Mouse (Mus musculus) CH12.LX (cell line): ENCODE results near the gene Ghr. TPM values are rescaled to one million over a fixed set of nuclear protein-coding genes. Genes with fewer than 3 reads are reported as not detected.

Experiments
- DNase-seq: peaks from one replicate; pipeline ENCODE4 v3.0.0-alpha.2; 2013; ENCODE audit errors: extremely low read depth
- H3K27ac ChIP-seq: 2 replicates; pipeline ENCODE4 v1.5.1; 2012; ENCODE audit warnings: low read depth, mild to moderate bottlenecking, control low read depth, moderate library complexity; ENCODE audit not compliant: insufficient read depth
- H3K27me3 ChIP-seq: replicated peaks from 2 replicates; pipeline ENCODE3; 2012; ENCODE audit warnings: inconsistent platforms
- H3K36me3 ChIP-seq, 2 experiments: replicated peaks in 1 of 2; 2 replicates each; pipeline versions ENCODE3 to v1.6.1; 2012; ENCODE audit warnings: inconsistent platforms in 1 of 2, low read length in 1 of 2, mild to moderate bottlenecking in 1 of 2, mixed read lengths in 1 of 2, moderate library complexity in 1 of 2; ENCODE audit not compliant: control insufficient read depth in 1 of 2, insufficient read depth in 1 of 2
- H3K4me1 ChIP-seq, 2 experiments: 2 replicates each; pipeline ENCODE4 v1.6.1; 2012; ENCODE audit warnings: inconsistent platforms in 1 of 2, moderate library complexity in 1 of 2; ENCODE audit not compliant: insufficient read depth in 2 of 2, control insufficient read depth in 1 of 2
- H3K4me2 ChIP-seq: 2 replicates; pipeline ENCODE4 v1.6.1; 2012; ENCODE audit warnings: low read depth, mild to moderate bottlenecking, control low read depth; ENCODE audit not compliant: poor library complexity, insufficient read depth, severe bottlenecking
- H3K4me3 ChIP-seq, 3 experiments: fragments of 150-350 bp in 1 of 3; sonication (generic) in 1 of 3; replicated peaks in 1 of 3; 2 replicates each; pipeline versions ENCODE3 to v1.5.1; 2011 to 2012; ENCODE audit warnings: low read depth in 2 of 3, low read length in 2 of 3, mild to moderate bottlenecking in 2 of 3, moderate library complexity in 2 of 3, control low read depth in 1 of 3, improper control_type of control experiment in 1 of 3, inconsistent platforms in 1 of 3, mixed read lengths in 1 of 3; ENCODE audit not compliant: poor library complexity in 1 of 3
- H3K79me2 ChIP-seq: replicated peaks from 2 replicates; pipeline ENCODE4 v1.6.1; 2012; ENCODE audit warnings: mild to moderate bottlenecking, moderate library complexity; ENCODE audit not compliant: control insufficient read depth, poor library complexity, insufficient read depth, severe bottlenecking; ENCODE audit errors: extremely low read depth
- H3K9ac ChIP-seq: 2 replicates; pipeline ENCODE4 v1.6.1; 2012; ENCODE audit warnings: low read depth, mild to moderate bottlenecking, control low read depth, moderate library complexity; ENCODE audit not compliant: insufficient read depth
- H3K9me3 ChIP-seq: replicated peaks from 2 replicates; pipeline ENCODE3; 2012; ENCODE audit warnings: low read length, inconsistent platforms, mixed read lengths
- CHD1 ChIP-seq: IDR thresholded peaks from 2 replicates; pipeline ENCODE4 v1.6.1; 2012; ENCODE audit warnings: low read depth, low read length, improper control_type of control experiment, inconsistent platforms
- CHD2 ChIP-seq: IDR thresholded peaks from 2 replicates; pipeline ENCODE4 v1.6.1; 2011; ENCODE audit warnings: low read length, improper control_type of control experiment
- ELF1 ChIP-seq: IDR thresholded peaks from 2 replicates; pipeline ENCODE4 v1.6.1; 2014; ENCODE audit warnings: low read depth, mild to moderate bottlenecking, inconsistent platforms, low read length, improper control_type of control experiment
- EP300 ChIP-seq: IDR thresholded peaks from 2 replicates; pipeline ENCODE4 v1.6.1; 2011; ENCODE audit warnings: low read length, improper control_type of control experiment
- ETS1 ChIP-seq: conservative IDR thresholded peaks from 2 replicates; pipeline ENCODE4 v1.6.1; 2012; ENCODE audit warnings: low read depth, mild to moderate bottlenecking, inconsistent platforms, low read length, improper control_type of control experiment, moderate library complexity
- HCFC1 ChIP-seq: IDR thresholded peaks from 2 replicates; pipeline ENCODE4 v1.6.1; 2012; ENCODE audit warnings: low read depth, mild to moderate bottlenecking, inconsistent platforms, low read length, improper control_type of control experiment
- IRF4 ChIP-seq: IDR thresholded peaks from 2 replicates; pipeline ENCODE4 v1.6.1; 2014; ENCODE audit warnings: low read depth, mild to moderate bottlenecking, inconsistent platforms, low read length, improper control_type of control experiment
- JUN ChIP-seq: IDR thresholded peaks from 2 replicates; pipeline ENCODE4 v1.6.1; 2011; ENCODE audit warnings: low read depth, mild to moderate bottlenecking, low read length, improper control_type of control experiment, moderate library complexity; ENCODE audit not compliant: insufficient read depth
- MAFK ChIP-seq: IDR thresholded peaks from 2 replicates; pipeline ENCODE4 v1.6.1; 2011; ENCODE audit warnings: low read length, improper control_type of control experiment; ENCODE audit not compliant: insufficient replicate concordance
- MAX ChIP-seq: IDR thresholded peaks from 2 replicates; pipeline ENCODE4 v1.6.1; 2011; ENCODE audit warnings: low read length, improper control_type of control experiment
- MEF2A ChIP-seq: IDR thresholded peaks from 2 replicates; pipeline ENCODE4 v1.6.1; 2014; ENCODE audit warnings: low read depth, mild to moderate bottlenecking, inconsistent platforms, low read length, improper control_type of control experiment, borderline replicate concordance
- MXI1 ChIP-seq: IDR thresholded peaks from 2 replicates; pipeline ENCODE4 v1.6.1; 2011; ENCODE audit warnings: mild to moderate bottlenecking, low read depth, low read length, improper control_type of control experiment
- NELFE ChIP-seq: IDR thresholded peaks from 2 replicates; pipeline ENCODE4 v1.6.1; 2011; ENCODE audit warnings: low read depth, low read length, improper control_type of control experiment
- NRF1 ChIP-seq: IDR thresholded peaks from 2 replicates; pipeline ENCODE4 v1.6.1; 2014; ENCODE audit warnings: low read depth, mild to moderate bottlenecking, inconsistent platforms, low read length, improper control_type of control experiment, moderate library complexity
- POLR2A ChIP-seq: IDR thresholded peaks from 2 replicates; pipeline ENCODE4 v1.6.1; 2011; ENCODE audit warnings: low read depth, mild to moderate bottlenecking, improper control_type of control experiment, low read length
- POLR2AphosphoS2 ChIP-seq: IDR thresholded peaks from 2 replicates; pipeline ENCODE4 v1.6.1; 2011; ENCODE audit warnings: low read depth, low read length, improper control_type of control experiment
- RAD21 ChIP-seq: IDR thresholded peaks from 2 replicates; pipeline ENCODE4 v1.6.1; 2011; ENCODE audit warnings: low read depth, mild to moderate bottlenecking, low read length, improper control_type of control experiment, moderate library complexity
- RCOR1 ChIP-seq: conservative IDR thresholded peaks from 2 replicates; pipeline ENCODE4 v1.6.1; 2012; ENCODE audit warnings: low read depth, mild to moderate bottlenecking, inconsistent platforms, low read length, improper control_type of control experiment
- SIN3A ChIP-seq: IDR thresholded peaks from 2 replicates; pipeline ENCODE4 v1.6.1; 2012; ENCODE audit warnings: low read length, improper control_type of control experiment, inconsistent platforms
- TCF12 ChIP-seq: IDR thresholded peaks from 2 replicates; pipeline ENCODE4 v1.6.1; 2014; ENCODE audit warnings: low read depth, mild to moderate bottlenecking, inconsistent platforms, low read length, improper control_type of control experiment
- UBTF ChIP-seq: IDR thresholded peaks from 2 replicates; pipeline ENCODE4 v1.6.1; 2012; ENCODE audit warnings: low read depth, mild to moderate bottlenecking, inconsistent platforms, low read length, improper control_type of control experiment, moderate library complexity
- ZC3H11A ChIP-seq: IDR thresholded peaks from 2 replicates; pipeline ENCODE4 v1.6.1; 2012; ENCODE audit warnings: low read depth, mild to moderate bottlenecking, inconsistent platforms, low read length, improper control_type of control experiment
- ZKSCAN1 ChIP-seq: IDR thresholded peaks from 2 replicates; pipeline ENCODE4 v1.6.1; 2012; ENCODE audit warnings: low read depth, inconsistent platforms, low read length, improper control_type of control experiment, borderline replicate concordance
- ZMIZ1 ChIP-seq: IDR thresholded peaks from 2 replicates; pipeline ENCODE4 v1.6.1; 2012; ENCODE audit warnings: low read depth, mild to moderate bottlenecking, inconsistent platforms, low read length, improper control_type of control experiment
- ZNF384 ChIP-seq: IDR thresholded peaks from 2 replicates; pipeline ENCODE4 v1.6.1; 2012; ENCODE audit warnings: low read depth, low read length, improper control_type of control experiment, inconsistent platforms
- dilution Hi-C: fragments of 300-500 bp; cut with MboI; formaldehyde crosslinking; loops from 2 replicates; pipeline ENCODE4 v1.14.3; 2020; ENCODE audit warnings: low sequenced_read_pairs; ENCODE audit not compliant: extremely low pct_unique_long_range_greater_than_20kb, extremely low pct_ligation_motif_present
- in situ Hi-C: fragments of 300-500 bp; cut with MboI; formaldehyde crosslinking; loops from 3 replicates; pipeline ENCODE4 v1.14.3; 2019; ENCODE audit warnings: low sequenced_read_pairs, low pct_ligation_motif_present, low pct_unique_long_range_greater_than_20kb, mixed read lengths
- polyA plus RNA-seq: library from polyadenylated mRNA; unstranded; fragments of >175 nt; gene quantifications from 2 replicates; pipeline ENCODE4 v1.2.1, GENCODE M21; 2012; ENCODE audit warnings: low read depth; ENCODE audit not compliant: insufficient read length
- total RNA-seq, 2 experiments: library from RNA; depleted of rRNA; stranded (reverse); fragments of 300-350 nt in 1 of 2; fragments of >200 nt in 1 of 2; gene quantifications; 2 replicates each; pipeline ENCODE4 v1.2.3; 2012 to 2014

Ghr gene
- total and polyA plus RNA-seq, 3 experiments: 0.42 to 1.7 (median 0.89) TPM

GRCm38 (mm10) chr15:3309856-3310255, 273.4 kb downstream of the Ghr start:
- Histone ChIP-seq H3K4me1 (no peaks in the 10 kb centered on the region), H3K9me3 (no peaks in the 10 kb centered on the region), H3K79me2 (no peaks in the 10 kb centered on the region), H3K27ac (no peak overlapping the region), H3K9ac (no peak overlapping the region), H3K36me3 (no peaks in the 10 kb centered on the region), H3K27me3 (no peaks in the 10 kb centered on the region), H3K4me3 (no peak overlapping the region), H3K4me2 (no peak overlapping the region)
- dilution Hi-C loops (no loop called here), in situ Hi-C loops (no loop called here)
- TF ChIP-seq HCFC1: no peak
- no peak for TF ChIP-seq JUN
- no peak for TF ChIP-seq TCF12
- TF ChIP-seq IRF4: no peak
- TF ChIP-seq MEF2A: no peak
- TF ChIP-seq SIN3A: no peak
- TF ChIP-seq MAFK: no peak
- no peak for TF ChIP-seq NRF1
- no peak for TF ChIP-seq ZKSCAN1
- no peak for TF ChIP-seq UBTF
- no peak for DNase-seq

GRCm38 (mm10) chr15:3303426-3303825, 279.9 kb downstream of the Ghr start, which contains the start of gene Ccdc152:
Gene Ccdc152 (minus strand): TSS chr15:3303526.
- dilution Hi-C loops (no loop called here), in situ Hi-C loops (no loop called here)
- Histone ChIP-seq H3K4me3 (no peak within 1 kb of the TSS), H3K9ac (no peak within 1 kb of the TSS), H3K36me3 (no peaks in the 10 kb centered on the region), H3K4me1 (no peaks in the 10 kb centered on the region), H3K27me3 (no peaks in the 10 kb centered on the region), H3K27ac (no peak within 1 kb of the TSS), H3K9me3 (no peaks in the 10 kb centered on the region), H3K4me2 (no peak within 1 kb of the TSS), H3K79me2 (no peaks in the 10 kb centered on the region)
- DNase-seq: no peak
- no peak for TF ChIP-seq CHD2
- no peak for TF ChIP-seq POLR2AphosphoS2
- no peak for TF ChIP-seq ZMIZ1
- no peak for TF ChIP-seq UBTF
- no peak for TF ChIP-seq EP300
- no peak for TF ChIP-seq JUN
- TF ChIP-seq RCOR1: no peak
- no peak for TF ChIP-seq HCFC1
- no peak for TF ChIP-seq MAX
- no peak for TF ChIP-seq TCF12
- no peak for TF ChIP-seq ZNF384
- no peak for TF ChIP-seq RAD21
- TF ChIP-seq MEF2A: no peak
- no peak for TF ChIP-seq ELF1
- TF ChIP-seq NELFE: no peak
- TF ChIP-seq CHD1: no peak
- no peak for TF ChIP-seq MXI1
- no peak for TF ChIP-seq ZC3H11A
- TF ChIP-seq POLR2A: no peak
- no peak for TF ChIP-seq ETS1
